Mouse (Mus musculus) thymus, postnatal 25 days (tissue): ENCODE data around the gene Cops4.
A peak's percentile ranks its signal among the peaks of the same experiment; 100 is the strongest.

Source experiments
- DNase-seq: peaks from one replicate; pipeline ENCODE4 v3.0.0; 2022

Cops4 gene

DNA sequence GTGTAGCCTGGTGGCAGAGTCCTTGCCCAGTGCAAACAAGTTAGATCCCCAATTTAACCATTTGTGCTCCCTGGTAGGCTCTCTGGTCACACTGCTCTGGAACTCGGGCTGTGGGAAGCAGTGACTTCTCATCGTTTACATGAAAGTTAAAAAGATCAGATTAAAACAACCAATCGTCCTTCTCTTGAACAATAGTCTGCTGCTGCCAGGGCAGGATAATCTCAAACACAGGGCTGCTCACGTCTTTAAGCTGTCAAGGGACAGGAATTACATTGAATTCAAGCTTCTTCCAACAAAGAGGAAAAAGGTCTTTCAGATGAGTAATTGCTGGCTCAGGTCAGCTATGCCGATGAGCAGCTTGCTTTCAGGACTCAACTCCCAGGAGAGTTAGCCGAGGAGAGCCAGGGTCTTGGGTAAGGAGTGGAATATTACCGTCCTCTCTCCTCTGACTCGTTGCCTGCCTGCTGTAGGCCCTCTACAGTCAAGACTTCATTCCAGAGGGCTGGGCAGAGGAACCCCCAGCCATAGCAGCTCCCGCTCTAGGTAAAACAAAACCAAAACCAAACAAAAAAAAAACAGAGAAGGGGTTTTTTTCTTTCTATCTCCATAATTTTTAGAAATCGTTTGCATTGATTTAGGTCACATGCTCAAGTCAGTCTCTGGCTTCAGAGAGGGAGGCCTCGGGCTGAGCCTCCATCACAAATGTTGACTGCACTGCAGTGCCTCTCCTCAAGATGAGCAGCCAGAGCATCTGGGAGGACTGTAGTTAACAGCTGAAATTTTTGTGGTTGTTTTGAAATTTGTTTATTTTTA lies 63.7 kb downstream of the Cops4 start:
- no peak for DNase-seq

DNA sequence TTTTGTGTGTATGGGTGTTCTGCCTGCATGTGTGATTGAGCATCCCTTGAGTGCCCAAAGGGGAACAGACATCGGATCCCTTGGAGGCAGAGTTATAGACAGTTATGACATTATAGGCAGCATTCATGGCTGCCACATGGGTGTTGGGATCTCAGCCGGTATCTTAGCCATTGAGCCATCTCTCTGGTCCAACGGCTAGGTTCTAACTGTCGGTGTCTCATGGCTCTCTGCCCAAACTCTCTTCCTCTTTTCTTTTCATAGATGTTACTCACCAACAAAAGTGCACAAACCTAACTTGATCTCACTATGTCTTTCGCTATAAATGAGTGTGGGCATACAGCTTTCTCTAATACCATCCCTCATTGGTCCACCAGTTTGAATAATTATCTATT lies 64.3 kb downstream of the Cops4 start:
- no peak for DNase-seq

DNA sequence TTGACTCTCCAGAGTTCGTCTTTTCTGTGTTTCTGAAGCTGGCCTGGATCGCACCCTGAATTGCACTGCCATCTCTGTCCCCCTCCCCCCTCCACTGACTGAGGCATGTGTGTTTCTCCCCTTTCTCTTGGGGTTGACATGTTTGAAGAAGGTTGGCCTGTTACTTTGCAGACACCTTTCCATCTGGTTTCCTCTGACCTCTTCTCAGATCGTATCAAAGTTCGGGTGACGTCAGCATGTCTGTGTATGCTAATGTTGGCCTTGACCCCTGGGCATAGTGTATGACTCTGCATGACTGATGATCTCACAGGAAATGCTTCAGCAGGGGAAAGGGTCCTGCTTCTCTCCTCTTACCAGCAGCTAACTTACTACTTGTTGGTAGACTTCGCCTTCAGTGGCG lies 65.0 kb downstream of the Cops4 start:
- no peak for DNase-seq

DNA sequence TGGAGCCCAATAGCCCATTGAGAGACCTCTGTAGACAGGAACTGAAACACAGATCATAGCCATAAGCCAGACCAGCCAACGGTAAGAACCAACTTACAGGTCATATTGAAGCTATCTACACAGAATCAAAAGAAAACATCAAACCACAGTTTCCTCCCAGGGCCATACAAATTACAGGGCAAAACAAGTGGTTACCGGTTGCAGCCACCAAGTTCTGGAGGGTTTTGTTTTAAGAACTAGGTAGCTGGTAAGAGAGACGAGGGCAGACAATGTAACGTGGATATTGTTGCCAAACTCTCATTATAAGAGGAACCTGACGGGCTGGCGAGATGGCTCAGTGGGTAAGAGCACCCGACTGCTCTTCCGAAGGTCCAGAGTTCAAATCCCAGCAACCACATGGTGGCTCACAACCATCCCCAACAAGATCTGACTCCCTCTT lies 67.1 kb downstream of the Cops4 start:
- peak; percentile 19 for DNase-seq

DNA sequence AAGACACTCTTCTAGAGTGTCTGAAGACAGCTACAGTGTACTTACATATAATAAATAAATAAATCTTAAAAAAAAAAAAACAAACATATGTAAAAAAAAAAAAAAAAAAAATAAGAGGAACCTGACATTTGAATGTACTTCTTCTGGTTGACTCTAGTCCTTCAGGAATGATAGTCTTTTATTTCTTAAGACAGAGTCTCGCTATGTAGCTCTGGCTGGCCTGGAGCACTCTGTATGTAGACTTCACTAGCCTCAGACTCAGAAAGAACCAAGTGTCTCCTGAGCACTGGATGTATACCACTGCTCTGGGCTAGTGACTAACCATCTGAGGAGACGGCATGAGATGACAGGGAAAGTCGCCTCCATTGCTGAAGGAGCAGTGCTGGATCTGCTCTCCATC lies 67.5 kb downstream of the Cops4 start:
- no peak for DNase-seq

DNA sequence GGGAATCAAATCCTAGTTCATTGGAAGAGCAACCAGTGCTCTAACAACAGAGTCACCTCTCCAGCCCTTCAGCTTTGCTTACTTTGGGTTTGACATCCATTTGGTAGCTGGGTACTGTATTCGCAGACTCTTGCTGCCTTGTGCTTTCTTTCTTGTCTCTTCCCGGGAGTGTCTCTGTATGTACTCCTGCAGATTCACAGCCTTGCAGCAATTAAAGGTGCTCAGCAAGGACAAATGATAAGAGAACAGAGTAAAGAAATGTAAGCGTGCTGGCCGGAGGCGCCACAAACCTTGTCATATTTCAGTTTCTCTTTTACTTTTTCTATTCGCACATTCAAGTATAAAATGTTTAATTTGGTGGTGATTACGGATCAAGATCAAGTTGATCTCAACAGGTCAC lies 69.0 kb downstream of the Cops4 start:
- no peak for DNase-seq

DNA sequence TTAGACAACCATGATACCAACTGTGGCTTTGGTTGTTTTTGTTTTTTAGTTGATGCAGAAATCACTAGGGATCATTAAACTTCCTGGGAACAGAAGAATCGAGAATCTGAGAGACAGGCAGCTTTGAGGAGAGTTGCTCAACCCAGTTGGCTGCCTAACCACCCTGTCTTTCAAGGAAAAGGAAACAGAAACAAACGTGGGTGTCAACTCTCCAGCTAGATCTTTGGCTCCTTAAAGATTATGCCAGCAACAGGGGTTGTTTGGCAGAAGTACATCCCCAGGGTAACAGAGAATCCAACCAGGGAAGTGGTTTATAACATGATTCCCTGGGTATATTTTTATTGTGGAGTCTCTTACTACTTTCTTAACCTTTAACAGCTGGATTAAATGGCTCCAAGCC lies 69.5 kb downstream of the Cops4 start:
- DNase-seq = no peak

DNA sequence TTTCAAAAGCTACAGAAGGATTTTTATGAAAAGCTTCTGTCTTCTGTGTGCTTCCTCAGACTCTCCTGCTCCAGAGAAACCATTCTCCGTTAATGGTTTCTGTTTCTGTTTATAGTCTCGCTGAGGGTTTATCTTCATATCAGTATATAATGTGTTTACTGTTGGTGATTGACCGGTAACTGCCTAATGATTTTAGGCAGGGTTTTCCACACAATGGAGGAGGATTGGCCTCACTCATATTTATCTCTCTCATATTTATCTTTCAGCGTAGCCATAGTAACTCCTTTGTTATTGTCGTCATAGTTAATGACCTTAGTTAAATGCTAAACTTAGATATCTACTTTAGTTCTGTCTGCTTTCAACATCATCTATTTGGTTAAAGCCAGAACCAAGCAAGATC lies 72.4 kb downstream of the Cops4 start:
- no peak for DNase-seq

DNA sequence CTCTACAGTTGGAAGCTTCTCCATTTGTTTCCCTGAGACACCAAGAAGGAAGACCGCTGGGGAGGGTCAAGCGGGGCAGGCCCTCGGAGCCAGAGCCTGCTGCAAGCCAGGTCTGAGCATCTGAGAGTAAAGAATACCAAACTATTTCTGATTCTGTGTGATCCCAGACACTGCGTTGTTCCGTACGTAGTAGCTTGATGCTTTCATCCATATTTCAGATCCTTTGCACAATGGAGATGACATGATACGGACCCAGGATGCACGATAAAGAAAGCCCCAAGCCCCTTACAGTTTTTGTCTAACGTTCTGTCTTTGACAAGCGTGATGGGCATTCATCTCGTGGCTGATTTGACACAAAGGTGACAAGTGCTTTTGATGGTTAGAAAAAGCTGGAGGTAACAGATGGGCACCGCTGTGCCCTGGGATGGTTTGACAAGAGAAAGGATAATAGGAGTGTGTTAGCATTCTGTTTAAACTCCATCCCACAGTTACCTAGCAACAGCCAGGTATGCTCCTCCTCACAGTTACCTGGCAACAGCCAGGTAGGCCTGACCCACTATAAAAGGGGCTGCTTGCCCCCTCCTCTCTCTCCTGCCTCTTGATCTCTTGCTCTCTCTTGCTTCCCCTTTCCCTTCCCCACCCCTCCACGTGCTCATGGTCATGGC lies 76.8 kb downstream of the Cops4 start:
- DNase-seq = no peak

DNA sequence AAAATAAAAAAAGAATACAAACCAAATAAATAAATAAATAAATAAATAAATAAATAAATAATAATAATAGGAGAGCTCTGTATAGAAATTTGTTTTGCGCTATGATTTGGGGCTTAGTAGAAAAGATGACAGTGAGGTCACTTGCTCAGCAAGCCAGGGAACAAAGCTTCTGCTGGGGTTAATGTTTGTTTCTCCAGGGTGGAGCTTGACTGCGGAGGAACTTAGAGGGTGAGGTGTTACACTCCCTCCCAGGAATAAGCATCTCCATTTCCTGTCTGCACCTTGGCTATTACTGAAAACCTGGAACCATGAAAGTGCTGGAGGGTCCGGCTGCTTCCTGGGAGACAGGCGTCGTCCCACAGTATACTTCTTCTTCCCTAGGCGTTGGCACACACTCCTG lies 77.9 kb downstream of the Cops4 start:
- DNase-seq = no peak
